Mouse (Mus musculus) neutrophil, adult 5-6 weeks (primary cell): ENCODE data around the gene Cavin4. TPM values are rescaled to one million over a fixed set of nuclear protein-coding genes. Genes with fewer than 3 reads are reported as not detected.

ENCODE experiments used
- ATAC-seq: fragments of 151-379, 151-347 bp; 2 replicates; pipeline ENCODE4 v1.8.0; 2017; ENCODE audit warnings: mild to moderate bottlenecking, moderate TSS enrichment; ENCODE audit not compliant: insufficient number of reproducible peaks, poor library complexity, low FRiP score, severe bottlenecking; ENCODE audit errors: extremely low read depth
- total RNA-seq: library from RNA; stranded (forward); fragments of 200-1000 nt; gene quantifications from 2 replicates; pipeline ENCODE4 v1.2.3, GENCODE M21; 2017

The Cavin4 gene
- total RNA-seq, 1 experiment from 2014 or later = not detected

- ATAC-seq = no peak
Observed at GRCm38 (mm10) chr4:48692736-48693292, 29.5 kb downstream of the Cavin4 start.

DNA sequence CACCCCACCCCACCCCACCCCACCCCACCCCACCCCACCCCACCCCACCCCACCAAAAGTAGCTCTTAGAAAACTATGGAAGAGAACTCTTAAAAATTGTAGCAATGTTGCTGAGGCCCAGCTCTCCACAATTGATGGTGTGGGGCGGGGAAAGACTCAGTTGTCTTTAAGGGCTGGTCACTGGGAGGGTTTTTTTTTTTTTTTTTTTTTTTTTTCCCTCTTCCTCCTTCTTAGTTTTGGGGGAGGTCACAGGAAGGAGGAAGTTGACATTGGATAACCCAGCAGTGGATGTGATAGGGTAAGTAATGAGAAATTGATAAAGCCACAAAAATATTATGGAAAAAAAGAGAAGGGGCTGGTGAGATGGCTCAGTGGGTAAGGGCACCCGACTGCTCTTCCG is 33.4 kb downstream of the Cavin4 start:
- ATAC-seq = no peak

DNA sequence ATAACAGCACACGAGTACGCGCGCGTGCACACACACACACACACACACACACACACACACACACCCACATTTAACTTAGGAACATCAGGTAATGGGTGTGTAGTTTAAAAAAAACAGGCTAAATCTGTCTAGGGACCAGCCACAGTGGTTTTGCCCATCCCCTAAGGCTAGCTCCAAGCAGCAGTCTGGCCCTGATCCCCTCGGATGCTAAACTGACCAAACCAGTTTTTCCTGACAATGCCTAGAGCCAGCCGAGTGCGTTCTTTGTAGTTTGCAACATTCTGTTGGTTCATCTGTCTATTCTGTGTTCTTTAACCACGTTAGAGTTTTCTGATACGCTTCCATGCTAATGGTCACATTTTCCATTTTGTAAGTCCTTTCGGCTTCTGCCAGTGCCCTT is 34.0 kb downstream of the Cavin4 start:
- ATAC-seq = no peak

GRCm38 (mm10) chr4:48715865-48716650 is 52.7 kb downstream of the Cavin4 start:
- ATAC-seq = no peak

DNA sequence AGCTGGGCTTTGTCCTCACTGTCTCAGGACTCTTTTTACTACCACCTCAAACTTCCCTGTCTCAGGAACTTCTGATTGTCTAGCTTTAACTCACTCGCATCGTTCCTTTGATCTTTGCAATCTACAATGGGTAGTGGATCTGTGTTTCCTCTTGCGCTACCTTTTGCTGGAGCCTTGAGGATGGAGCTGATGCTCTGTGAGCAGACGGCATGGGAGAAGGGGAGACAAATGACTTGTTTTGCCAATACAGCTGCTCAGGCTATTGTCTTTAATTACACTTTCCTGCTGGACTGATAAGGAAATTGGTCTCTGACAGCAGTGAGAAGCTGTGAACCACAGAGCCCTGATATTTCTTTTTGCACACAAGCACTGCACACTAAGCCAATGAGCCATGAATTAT is 53.5 kb downstream of the Cavin4 start:
- no peak for ATAC-seq

Other genes starting within 250 kb of the Cavin4 start
- gene Tex10, start 190.1 kb upstream of the Cavin4 start, total RNA-seq = 48.6 and 58.3 TPM in 2 replicates
- 1.8 and 2.7 TPM in 2 replicates for gene Msantd3, start 123.6 kb upstream of the Cavin4 start, total RNA-seq
- gene Tmeff1, start 78.3 kb upstream of the Cavin4 start, total RNA-seq = 0.23 TPM in 1 of 2 replicates, not detected in the other